Mouse (Mus musculus) forebrain, embryonic 16.5 days (tissue): ENCODE results near the gene Myo1c. TPM values are rescaled to one million over a fixed set of nuclear protein-coding genes. Genes with fewer than 3 reads are reported as not detected.

ENCODE experiments used
- ATAC-seq: fragments of 200-750 bp; cut with Nextera tagmentation; 2 replicates; pipeline ENCODE4 v1.8.0; 2017; ENCODE audit warnings: mild to moderate bottlenecking, moderate library complexity
- H3K27ac ChIP-seq: fragments of 300-500 bp; sonication (generic); 2 replicates; pipeline ENCODE4 v1.5.1; 2014; ENCODE audit warnings: low read length, control low read depth
- H3K27me3 ChIP-seq: fragments of 300-500 bp; sonication (generic); replicated peaks from 2 replicates; pipeline ENCODE4 v1.6.1; 2014; ENCODE audit warnings: low read length; ENCODE audit not compliant: control insufficient read depth, insufficient read depth
- H3K36me3 ChIP-seq: fragments of 300-500 bp; sonication (generic); 2 replicates; pipeline ENCODE4 v1.6.1; 2014; ENCODE audit not compliant: control insufficient read depth, insufficient read depth
- H3K4me1 ChIP-seq: fragments of 300-500 bp; sonication (generic); replicated peaks from 2 replicates; pipeline ENCODE4 v1.6.1; 2014; ENCODE audit warnings: low read length; ENCODE audit not compliant: control insufficient read depth, insufficient read depth
- H3K4me2 ChIP-seq: fragments of 300-500 bp; sonication (generic); 2 replicates; pipeline ENCODE4 v1.6.1; 2014; ENCODE audit warnings: mild to moderate bottlenecking, low read length, control low read depth
- H3K4me3 ChIP-seq: fragments of 300-500 bp; sonication (generic); replicated peaks from 2 replicates; pipeline ENCODE4 v1.5.1; 2014; ENCODE audit warnings: mild to moderate bottlenecking, low read length, control low read depth
- H3K9ac ChIP-seq: fragments of 300-500 bp; sonication (generic); replicated peaks from 2 replicates; pipeline ENCODE4 v1.6.1; 2014; ENCODE audit warnings: low read depth, low read length, control low read depth
- H3K9me3 ChIP-seq: fragments of 300-500 bp; sonication (generic); 2 replicates; pipeline ENCODE4 v1.6.1; 2016; ENCODE audit warnings: low read length; ENCODE audit not compliant: control insufficient read depth
- WGBS: fragments of 180-500 bp; shearing (Covaris S2); extraction: QIAGEN DNeasy Blood & Tissue Kit; methylation state at CpG from one replicate; pipeline ENCODE4 v1.1.7; 2014; 5-methylcytosine and 5-hydroxymethylcytosine counted together
- polyA plus RNA-seq: library from polyadenylated mRNA; unstranded; fragments of >200 nt; fragmentation: Nextera tagmentation; extraction: Ambion mirVana; gene quantifications from 2 replicates; pipeline ENCODE4 v1.2.1, GENCODE M21; 2015

Gene Myo1c
- polyA plus RNA-seq, 1 experiment from 2014 or later: 11.9 TPM

DNA sequence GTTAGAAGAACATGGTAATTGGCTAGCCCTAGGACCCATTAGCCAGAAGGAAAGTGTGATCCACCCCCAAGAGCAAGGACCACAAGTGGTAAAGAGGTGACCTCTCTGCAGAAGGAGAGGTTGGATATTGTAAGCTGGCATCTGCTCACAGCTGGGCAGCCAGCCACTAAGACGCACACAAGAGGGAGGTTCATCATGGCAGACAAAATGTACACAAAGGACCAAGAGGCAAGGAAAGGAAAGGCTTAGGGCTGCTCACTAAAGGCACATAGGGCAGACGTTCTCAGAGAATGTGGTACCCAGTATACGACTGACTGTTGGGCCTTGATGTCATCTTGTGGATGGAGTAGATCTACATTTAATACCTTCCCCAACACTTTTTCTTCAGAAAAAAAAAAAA lies 24.6 kb downstream of the Myo1c start:
- Histone ChIP-seq H3K4me3 (no peak overlapping the region), H3K36me3 (peaks cover 2% of the 10 kb centered on the region; the same call in 1 of the 2 replicates), H3K4me2 (no peak overlapping the region), H3K27me3 (no peaks in the 10 kb centered on the region), H3K9me3 (no peaks in the 10 kb centered on the region), H3K27ac (no peak overlapping the region), H3K9ac (no peak overlapping the region), H3K4me1 (peaks cover under 1% of the 10 kb centered on the region; the same call in 1 of the 2 replicates)
- no peak for ATAC-seq
- 84% methylated on average over 3 of the region's 3 CpGs for WGBS

DNA sequence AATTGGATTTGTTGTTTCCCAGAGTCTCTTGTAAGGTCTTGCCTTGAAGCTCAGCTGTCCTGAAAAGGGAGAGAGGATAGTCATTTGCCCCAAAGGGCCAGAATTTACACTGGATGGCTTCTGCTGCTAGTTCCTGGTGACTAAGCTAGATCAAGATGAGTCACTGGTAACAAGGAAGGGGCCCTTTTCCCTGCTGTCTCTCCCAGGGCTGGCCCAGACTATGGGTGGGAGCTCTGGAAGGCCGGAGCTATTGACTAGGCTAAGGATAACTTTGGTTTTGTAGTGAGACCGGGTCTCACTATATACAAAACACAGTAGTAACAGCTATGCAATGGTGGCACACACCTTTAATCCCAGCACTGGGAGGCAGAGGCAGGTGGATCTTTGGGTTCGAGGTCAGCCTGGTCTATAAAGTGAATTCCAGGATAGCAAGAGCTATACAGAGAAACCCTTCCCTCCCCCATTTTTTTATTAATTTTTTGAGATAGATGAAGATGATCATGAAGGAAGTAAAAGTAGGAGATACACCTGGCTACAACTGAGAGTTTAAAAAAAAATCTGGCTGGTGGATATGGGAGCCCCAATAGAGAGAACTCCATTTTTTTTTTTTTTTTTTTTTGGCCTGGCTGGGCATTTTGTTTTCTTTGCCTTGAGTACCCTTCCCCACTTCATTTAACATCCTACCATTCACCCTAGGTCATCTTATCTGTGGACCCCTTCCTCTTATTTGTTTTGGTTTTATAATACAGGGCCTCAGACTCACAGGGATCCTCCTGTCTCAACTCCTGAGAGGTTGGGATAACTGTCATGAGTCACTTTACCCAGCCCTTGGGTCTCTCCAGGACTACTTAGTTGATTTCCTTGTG lies 27.8 kb downstream of the Myo1c start:
- no peaks in the 10 kb centered on the region for H3K9me3 ChIP-seq
- peak overlapping the region; percentile 27 for H3K9ac ChIP-seq
- ATAC-seq: no peak
- 90% methylated on average over 3 of the region's 3 CpGs for WGBS
- peaks cover 13% of the 10 kb centered on the region for H3K4me1 ChIP-seq
- peak overlapping the region; percentile 98 for H3K4me3 ChIP-seq
- no peaks in the 10 kb centered on the region for H3K27me3 ChIP-seq
- H3K36me3 ChIP-seq: no peaks in the 10 kb centered on the region
- H3K27ac ChIP-seq: no peak overlapping the region
- H3K4me2 ChIP-seq: peak overlapping the region; percentile 48

DNA sequence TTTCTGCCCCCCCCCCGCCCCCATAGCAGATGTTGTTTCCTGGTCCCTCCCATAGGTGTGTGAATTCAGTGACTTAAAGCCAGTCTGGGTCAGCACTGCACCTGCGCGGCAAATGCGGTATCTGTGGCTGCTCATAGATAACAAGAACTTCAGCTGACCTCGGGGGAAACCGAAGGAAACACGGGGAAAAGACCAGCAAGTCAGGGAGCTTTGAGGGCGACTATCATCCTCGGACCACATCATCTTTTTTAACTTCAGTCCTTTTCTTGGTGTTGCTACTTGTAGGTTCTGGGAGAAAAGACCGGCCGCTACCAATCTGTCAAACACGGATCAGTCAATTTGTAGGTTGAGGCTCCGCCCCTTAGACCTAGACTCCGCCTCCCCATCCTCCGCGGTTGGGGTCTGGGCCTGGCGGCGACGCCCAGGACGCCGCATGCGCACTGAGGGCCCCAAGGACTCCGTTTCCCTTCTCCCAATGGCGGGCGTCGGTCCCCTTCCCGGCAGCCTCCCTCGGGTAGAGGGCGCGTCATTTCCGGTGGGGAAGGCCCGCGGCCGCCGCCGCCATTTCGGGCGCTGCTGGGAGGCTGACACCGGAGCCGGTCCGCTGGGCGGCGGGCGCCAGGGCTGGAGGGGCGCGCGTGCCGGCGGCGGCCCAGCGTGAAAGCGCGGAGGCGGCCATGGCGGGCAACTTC lies 28.6 kb downstream of the Myo1c start, which contains the start of gene Crk:
Crk (plus strand) TSS at position 513 of the 692 bp plus-strand sequence.
- H3K4me1 ChIP-seq: peaks cover 13% of the 10 kb centered on the region
- H3K9ac ChIP-seq: peak within 1 kb of the TSS; percentile 95
- H3K27me3 ChIP-seq: no peaks in the 10 kb centered on the region
- peak; percentile 99 for ATAC-seq
- WGBS: under 1% methylated on average over 55 of the region's 55 CpGs
- peak within 1 kb of the TSS; percentile 85 for H3K4me2 ChIP-seq
- peak within 1 kb of the TSS; percentile 91 for H3K27ac ChIP-seq
- no peaks in the 10 kb centered on the region; the same call in 1 of the 2 replicates for H3K36me3 ChIP-seq
- no peaks in the 10 kb centered on the region for H3K9me3 ChIP-seq
- H3K4me3 ChIP-seq: peak within 1 kb of the TSS; percentile 98

DNA sequence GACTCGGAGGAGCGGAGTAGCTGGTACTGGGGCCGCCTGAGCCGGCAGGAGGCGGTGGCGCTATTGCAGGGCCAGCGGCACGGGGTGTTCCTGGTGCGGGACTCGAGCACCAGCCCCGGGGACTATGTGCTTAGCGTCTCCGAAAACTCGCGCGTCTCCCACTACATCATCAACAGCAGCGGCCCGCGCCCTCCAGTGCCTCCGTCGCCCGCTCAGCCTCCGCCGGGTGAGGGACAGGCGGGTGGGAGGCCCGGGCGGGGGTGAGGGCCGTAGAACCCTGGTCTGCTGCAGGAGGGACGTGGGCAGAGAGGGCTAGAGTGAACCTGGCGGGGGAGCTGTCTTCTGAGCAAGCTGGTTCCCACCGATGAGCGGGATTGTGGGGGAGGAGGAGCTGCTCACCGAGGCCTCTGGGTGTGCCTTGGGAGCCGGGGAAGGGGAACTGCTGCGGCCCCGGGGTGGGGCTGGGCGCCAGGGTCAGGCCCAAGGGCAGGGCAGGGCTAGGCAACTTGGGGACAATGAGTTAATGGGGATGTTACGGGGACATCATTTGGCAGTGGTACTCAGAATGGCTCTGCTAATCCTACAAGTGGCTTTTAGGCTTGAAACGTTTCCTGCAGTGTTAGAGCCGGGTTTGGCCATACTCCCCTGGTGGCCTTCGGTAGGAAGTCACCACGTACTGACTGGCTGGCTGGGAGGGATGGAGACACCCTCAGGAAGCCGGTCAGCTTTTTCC lies 29.3 kb downstream of the Myo1c start:
- Histone ChIP-seq H3K27ac (peak overlapping the region; percentile 91), H3K9me3 (no peaks in the 10 kb centered on the region), H3K9ac (peak overlapping the region; percentile 95), H3K4me1 (peaks cover 13% of the 10 kb centered on the region), H3K4me2 (peak overlapping the region; percentile 85), H3K36me3 (no peaks in the 10 kb centered on the region; the same call in 1 of the 2 replicates), H3K4me3 (peak overlapping the region; percentile 98), H3K27me3 (no peaks in the 10 kb centered on the region)
- ATAC-seq: peak; percentile 84
- WGBS: under 1% methylated on average over 42 of the region's 43 CpGs

DNA sequence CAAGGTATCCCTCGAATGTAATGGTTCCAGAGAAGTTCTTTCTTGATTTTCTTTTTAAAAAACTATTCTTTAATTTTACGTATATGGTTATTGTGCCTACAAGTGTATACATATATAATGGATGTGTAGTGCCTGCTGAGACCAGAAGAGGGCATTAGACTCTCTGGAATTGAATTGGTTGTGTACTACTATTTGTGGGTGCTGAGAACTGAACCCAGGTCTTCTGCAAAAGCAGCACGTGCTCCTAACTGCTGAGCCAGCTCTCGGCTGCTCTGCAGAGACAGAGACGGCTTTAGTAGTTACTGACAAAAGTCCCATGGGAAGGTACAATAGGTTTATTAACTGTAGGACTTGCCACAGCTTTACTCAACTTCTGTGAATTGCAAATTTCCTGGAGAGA lies 34.2 kb downstream of the Myo1c start:
- Histone ChIP-seq H3K4me2 (no peak overlapping the region), H3K4me3 (no peak overlapping the region), H3K27ac (no peak overlapping the region), H3K9me3 (no peaks in the 10 kb centered on the region), H3K27me3 (no peaks in the 10 kb centered on the region), H3K4me1 (peaks cover 13% of the 10 kb centered on the region), H3K9ac (no peak overlapping the region), H3K36me3 (no peaks in the 10 kb centered on the region; the same call in 1 of the 2 replicates)
- WGBS: 96% methylated on average over 5 of the region's 5 CpGs
- ATAC-seq: no peak

DNA sequence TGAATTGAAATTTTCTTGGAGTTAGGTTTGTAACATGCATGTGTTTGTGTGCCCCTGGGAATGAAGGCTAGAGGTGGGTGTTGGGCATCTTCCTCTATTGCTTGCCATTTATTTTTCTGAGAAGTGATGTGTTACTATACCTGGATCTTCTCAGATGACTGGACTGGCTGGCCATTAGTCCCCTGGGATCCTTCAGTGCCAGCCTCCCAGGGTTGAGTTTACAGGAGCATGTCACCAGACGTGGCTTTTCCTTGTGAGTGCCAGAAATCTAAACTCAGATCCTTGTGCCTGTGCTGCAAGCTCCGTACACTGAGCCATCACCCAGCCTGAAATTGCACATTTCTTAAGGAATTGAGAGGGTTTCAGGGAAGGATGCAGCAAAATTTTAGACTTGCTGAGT lies 34.7 kb downstream of the Myo1c start:
- 85% methylated on average over 2 of the region's 2 CpGs for WGBS
- Histone ChIP-seq H3K9me3 (no peaks in the 10 kb centered on the region), H3K4me3 (no peak overlapping the region), H3K27me3 (no peaks in the 10 kb centered on the region), H3K36me3 (no peaks in the 10 kb centered on the region; the same call in 1 of the 2 replicates), H3K4me1 (peaks cover 12% of the 10 kb centered on the region), H3K27ac (no peak overlapping the region), H3K4me2 (no peak overlapping the region), H3K9ac (no peak overlapping the region)
- ATAC-seq: no peak

DNA sequence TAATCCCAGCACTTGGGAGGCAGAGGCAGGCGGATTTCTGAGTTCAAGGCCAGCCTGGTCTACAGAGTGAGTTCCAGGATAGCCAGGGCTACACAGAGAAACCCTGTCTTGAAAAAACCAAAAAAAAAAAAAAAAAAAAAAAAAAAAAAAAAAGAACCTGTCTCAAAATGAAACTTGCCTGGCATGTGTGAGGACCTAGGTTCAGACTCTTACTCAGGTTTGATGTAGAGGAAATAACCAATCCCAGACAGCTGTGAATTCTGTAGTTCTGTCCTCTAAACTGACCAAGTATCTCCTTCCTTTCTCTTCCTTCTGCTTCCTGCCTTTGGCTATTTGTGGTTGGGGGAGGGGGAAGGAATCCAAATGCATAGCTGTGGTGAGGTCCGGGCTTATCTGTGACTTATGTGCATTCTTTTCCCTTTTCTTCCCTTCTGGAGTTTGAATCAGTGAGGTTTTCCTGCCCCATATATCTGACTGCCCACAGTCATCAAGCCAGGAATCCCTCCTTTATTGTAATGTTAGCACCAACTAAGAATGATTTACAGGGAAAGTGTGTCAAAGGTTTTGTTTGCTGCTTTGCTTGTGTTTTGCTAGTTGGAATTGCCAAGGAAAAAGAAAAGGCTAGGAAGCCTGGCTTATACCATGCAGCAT lies 37.2 kb downstream of the Myo1c start:
- H3K27me3 ChIP-seq: no peaks in the 10 kb centered on the region
- H3K9ac ChIP-seq: no peak overlapping the region
- no peak overlapping the region for H3K4me3 ChIP-seq
- ATAC-seq: no peak
- no peaks in the 10 kb centered on the region for H3K4me1 ChIP-seq
- H3K27ac ChIP-seq: no peak overlapping the region
- peaks cover 5% of the 10 kb centered on the region; the same call in 1 of the 2 replicates for H3K36me3 ChIP-seq
- no peaks in the 10 kb centered on the region for H3K9me3 ChIP-seq
- WGBS: 77% methylated on average over 2 of the region's 2 CpGs
- no peak overlapping the region for H3K4me2 ChIP-seq

DNA sequence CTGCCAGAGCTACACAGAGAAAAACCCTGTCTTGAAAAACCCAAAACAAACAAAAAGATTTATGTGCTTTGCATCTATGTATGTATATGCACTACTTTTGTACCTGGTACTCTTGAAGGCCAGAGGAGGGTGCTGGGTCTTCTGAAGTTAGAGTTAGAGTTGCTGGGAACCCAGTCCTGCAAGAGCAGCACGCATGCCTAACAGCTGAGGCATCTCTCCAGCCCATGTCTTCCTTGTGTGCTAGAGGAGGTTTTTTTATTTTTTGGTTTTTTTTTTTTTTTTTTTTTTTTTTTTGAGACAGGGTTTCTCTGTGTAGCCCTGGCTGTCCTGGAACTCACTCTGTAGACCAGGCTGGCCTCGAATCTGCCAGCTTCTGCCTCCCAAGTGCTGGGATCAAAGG lies 37.8 kb downstream of the Myo1c start:
- Histone ChIP-seq H3K36me3 (peaks cover 7% of the 10 kb centered on the region), H3K27me3 (no peaks in the 10 kb centered on the region), H3K27ac (no peak overlapping the region), H3K4me2 (no peak overlapping the region), H3K4me3 (no peak overlapping the region), H3K9me3 (no peaks in the 10 kb centered on the region), H3K9ac (no peak overlapping the region), H3K4me1 (no peaks in the 10 kb centered on the region)
- ATAC-seq: no peak
- 96% methylated on average over 2 of the region's 2 CpGs for WGBS
